Mouse (Mus musculus) B cell, adult 62 days (primary cell): ENCODE results near the gene Taf12. TPM values are rescaled to one million over a fixed set of nuclear protein-coding genes. Genes with fewer than 3 reads are reported as not detected.

Experiments
- total RNA-seq: library from RNA; stranded (reverse); gene quantifications from 4 replicates; pipeline ENCODE4 v1.2.4, GENCODE M21; 2023

Gene Taf12
- total RNA-seq: 30.3 to 34.3 TPM (median 32.2 TPM) in 4 replicates

GRCm38 (mm10) chr4:132274156-132274862, at the start of gene Taf12:
TSS of gene Taf12 (plus strand) at chr4:132274375.

GRCm38 (mm10) chr4:132261514-132262357, 12.4 kb upstream of the Taf12 start, which contains the start of gene Gmeb1:
TSS of gene Gmeb1 (minus strand) at chr4:132261602.

GRCm38 (mm10) chr4:132302939-132303479, 28.8 kb downstream of the Taf12 start, which contains the start of gene Rab42:
TSS of gene Rab42 (minus strand) at chr4:132303385.

GRCm38 (mm10) chr4:132329115-132329834, 55.1 kb downstream of the Taf12 start, which contains the start of gene Trnau1ap:
TSS of gene Trnau1ap (minus strand) at chr4:132329538.

Other genes with a start within 250 kb of the Taf12 start
- 0.33 to 0.58 TPM in 2 of 4 replicates, not detected in the others for gene Gm10300, start 199.7 kb upstream of the Taf12 start, total RNA-seq
- 73.5 to 77.8 TPM (median 75.5 TPM) in 4 replicates for gene Epb41, start 199.1 kb upstream of the Taf12 start, total RNA-seq
- gene Oprd1, start 129.9 kb upstream of the Taf12 start, total RNA-seq: not detected in 4 replicates
- gene Ythdf2, start 62.1 kb upstream of the Taf12 start, total RNA-seq: 81.5 to 86.0 TPM (median 84.6 TPM) in 4 replicates
- 38.8 to 44.4 TPM (median 39.9 TPM) in 4 replicates for gene Gmeb1, start 12.8 kb upstream of the Taf12 start, total RNA-seq
- not detected in 4 replicates for gene Rab42, start 29.0 kb downstream of the Taf12 start, total RNA-seq
- gene Trnau1ap, start 55.2 kb downstream of the Taf12 start, total RNA-seq: 32.7 to 41.4 TPM (median 35.7 TPM) in 4 replicates
- gene Rcc1, start 79.2 kb downstream of the Taf12 start, total RNA-seq: 14.4 to 22.8 TPM (median 19.2 TPM) in 4 replicates
- gene Phactr4, start 148.1 kb downstream of the Taf12 start, total RNA-seq: 26.5 to 32.2 TPM (median 30.3 TPM) in 4 replicates
- 5.9 to 9.8 TPM (median 7.9 TPM) in 4 replicates for gene Med18, start 189.5 kb downstream of the Taf12 start, total RNA-seq
- gene Sesn2, start 236.1 kb downstream of the Taf12 start, total RNA-seq: 14.1 to 17.0 TPM (median 15.1 TPM) in 4 replicates